Mouse (Mus musculus): ENCODE measurements around the gene Tagap1.
"Not testable (repeated sequence)": the region's sequence is repeated elsewhere in the genome, so short reads cannot be mapped to it uniquely, and the experiment has no call there.

GRCm38 (mm10) chr17:6961181-6962000, 435 bp upstream of the Tagap1 start:
- not testable (repeated sequence) for TF ChIP-seq POLR2A (IDR thresholded peaks at IDR 0.05; ENCODE audit: borderline replicate concordance, low read depth, low read length); CTCF (IDR thresholded peaks at IDR 0.05; ENCODE audit: low read depth, low read length)
